Mouse (Mus musculus) retina, adult 2 months (tissue): ENCODE measurements around the gene Enkd1.

ENCODE experiments used
- DNase-seq: peaks from one replicate; pipeline ENCODE4 v3.0.0-alpha.2; 2012; ENCODE audit warnings: low read depth, low spot score

Gene Enkd1

GRCm38 (mm10) chr8:105661167-105661566 lies 46.8 kb downstream of the Enkd1 start:
- no peak for DNase-seq

- no peak for DNase-seq
Measured at GRCm38 (mm10) chr8:105657641-105658040, 50.4 kb downstream of the Enkd1 start.
